Mouse (Mus musculus): ENCODE measurements at regions not wholly inside any gene's neighbourhood (a gene's known extent, or its start where the extent isn't known, plus 50 kb on each side); places are given as distances from the start of the nearest gene placed in this dataset.
A peak's percentile ranks its signal among the peaks of the same experiment; 100 is the strongest.

DNA sequence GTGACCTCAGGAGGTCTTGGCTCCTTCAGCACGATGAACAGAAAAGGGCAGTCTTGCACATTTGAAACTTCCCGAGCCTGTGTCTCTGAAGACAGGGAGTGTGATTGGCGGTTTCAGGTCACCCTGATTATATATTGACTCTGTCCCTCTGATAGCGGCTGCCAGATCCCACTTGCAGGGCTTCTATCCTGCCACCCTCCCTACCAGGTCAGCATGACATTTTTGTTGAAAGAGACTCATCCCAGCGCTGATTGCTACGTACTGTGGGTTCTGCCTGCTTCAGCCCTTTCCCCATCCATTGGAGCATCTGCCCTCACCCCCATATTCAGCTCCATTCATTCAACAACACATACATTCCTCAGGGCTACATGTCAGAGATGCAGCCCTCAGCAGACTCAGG, 466.7 kb downstream of the Etnk1 start:
- ATAC-seq: no peak

DNA sequence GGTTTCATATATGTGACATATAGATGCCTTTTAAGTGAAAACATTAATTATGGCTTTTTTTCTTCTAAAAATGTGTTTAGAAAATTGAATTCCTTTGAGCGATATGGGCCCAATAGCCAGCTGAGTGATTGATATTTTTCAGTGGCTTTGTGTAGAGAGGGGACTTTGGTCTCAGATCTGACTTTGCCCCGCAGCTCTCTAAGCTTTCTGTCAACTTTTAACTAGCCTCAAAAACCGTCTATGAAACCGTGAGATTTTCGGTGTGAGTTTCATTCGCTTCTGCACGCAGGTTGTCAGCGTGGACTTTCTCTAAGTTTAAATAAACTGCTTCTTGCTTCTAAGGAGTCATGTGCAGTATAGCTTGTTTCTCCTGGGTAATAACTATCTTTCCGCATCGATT, 467.3 kb downstream of the Etnk1 start:
- no peak for ATAC-seq

- ATAC-seq: no peak
These were observed 468.0 kb downstream of the Etnk1 start for GRCm38 (mm10) chr6:143635043-143635442.

- no peak for ATAC-seq
These were observed 473.6 kb downstream of the Etnk1 start for GRCm38 (mm10) chr6:143640652-143641051.

- ATAC-seq: no peak
These were observed 475.0 kb downstream of the Etnk1 start for GRCm38 (mm10) chr6:143642052-143642451.

- no peak for ATAC-seq
These were observed 479.0 kb downstream of the Etnk1 start for GRCm38 (mm10) chr6:143645989-143646388.

GRCm38 (mm10) chr6:143648501-143648900, 481.5 kb downstream of the Etnk1 start:
- no peak for ATAC-seq

DNA sequence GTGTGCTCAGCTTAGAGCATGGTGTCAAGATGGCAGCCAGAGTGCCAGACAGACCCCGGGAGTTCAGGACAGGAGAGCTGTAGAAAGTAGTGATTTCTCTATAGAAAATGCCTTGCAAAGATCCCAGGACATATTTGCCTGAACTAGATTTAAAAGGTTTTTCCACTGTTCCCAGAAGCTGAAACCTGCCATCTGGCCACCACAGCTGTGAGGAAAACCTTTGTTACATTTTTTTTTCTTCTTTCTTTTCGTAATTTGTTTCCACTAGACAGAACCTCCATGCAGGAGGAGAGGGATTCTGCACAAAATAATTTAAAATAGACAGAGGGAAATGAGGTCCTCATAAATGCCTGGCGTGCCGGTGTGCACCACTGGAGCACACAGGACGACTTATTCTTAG, 489.6 kb downstream of the Etnk1 start:
- no peak for ATAC-seq

- ATAC-seq: no peak
These were observed 493.8 kb downstream of the Etnk1 start for GRCm38 (mm10) chr6:143660837-143661236.

DNA sequence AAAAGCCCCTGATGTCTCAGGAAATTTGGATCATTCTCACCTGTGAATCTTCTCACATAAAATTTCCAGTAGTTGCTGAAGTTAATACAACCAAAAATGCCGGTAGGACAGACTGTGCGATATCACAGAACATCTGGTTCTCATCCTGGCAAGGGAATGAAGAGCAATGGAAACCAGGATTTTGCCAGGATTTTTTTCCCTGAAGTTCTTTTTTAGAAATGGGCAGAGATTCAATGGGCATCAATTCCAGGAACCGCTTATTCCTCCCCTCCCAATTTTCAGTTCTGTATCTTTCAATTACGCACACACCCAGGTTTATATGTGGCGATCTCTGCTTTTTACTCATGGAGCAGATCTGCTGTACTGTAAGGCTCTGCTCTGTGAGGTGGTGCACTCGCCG, 496.3 kb downstream of the Etnk1 start:
- ATAC-seq: no peak

GRCm38 (mm10) chr6:143665374-143665773, 498.4 kb downstream of the Etnk1 start:
- no peak for ATAC-seq

DNA sequence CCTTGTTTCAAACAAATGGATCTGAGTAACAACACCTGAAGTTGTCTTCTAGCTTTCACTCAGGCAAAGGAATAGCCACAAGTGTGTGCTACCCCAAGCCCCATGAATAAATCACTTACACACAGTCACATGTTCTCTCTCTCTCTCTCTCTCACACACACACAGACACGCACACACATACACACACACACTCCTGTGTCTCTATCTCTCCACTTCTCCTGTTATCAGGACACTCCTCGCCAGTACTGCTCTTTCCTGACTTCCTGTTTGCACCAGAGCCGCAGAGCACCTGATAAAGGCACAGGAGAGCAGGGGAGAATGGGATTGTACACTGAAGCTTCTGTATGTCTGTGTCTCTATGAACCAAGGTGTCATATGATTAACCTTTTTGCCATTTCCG, 501.5 kb downstream of the Etnk1 start:
- ATAC-seq: no peak

GRCm38 (mm10) chr6:143669446-143670130, 502.6 kb downstream of the Etnk1 start:
- ATAC-seq: no peak

DNA sequence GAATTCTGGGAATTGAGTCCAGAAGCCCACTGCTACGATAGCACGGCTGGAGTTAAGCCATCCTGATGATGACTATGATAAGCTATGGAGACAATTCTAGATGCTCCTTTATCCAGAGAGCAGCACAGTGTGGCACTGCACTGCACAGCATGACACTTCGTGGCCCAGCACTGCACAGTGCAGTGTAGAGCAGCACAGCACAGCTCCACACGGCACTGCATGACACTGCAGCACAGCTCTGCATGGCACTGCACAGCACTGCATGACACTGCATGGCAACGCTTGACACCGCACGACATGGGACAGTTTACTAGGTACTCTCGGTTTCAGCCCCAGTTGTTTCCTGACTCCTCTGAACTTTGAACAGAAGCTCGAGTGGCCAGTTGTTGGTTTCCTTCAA, 523.1 kb downstream of the Etnk1 start:
- no peak for ATAC-seq

DNA sequence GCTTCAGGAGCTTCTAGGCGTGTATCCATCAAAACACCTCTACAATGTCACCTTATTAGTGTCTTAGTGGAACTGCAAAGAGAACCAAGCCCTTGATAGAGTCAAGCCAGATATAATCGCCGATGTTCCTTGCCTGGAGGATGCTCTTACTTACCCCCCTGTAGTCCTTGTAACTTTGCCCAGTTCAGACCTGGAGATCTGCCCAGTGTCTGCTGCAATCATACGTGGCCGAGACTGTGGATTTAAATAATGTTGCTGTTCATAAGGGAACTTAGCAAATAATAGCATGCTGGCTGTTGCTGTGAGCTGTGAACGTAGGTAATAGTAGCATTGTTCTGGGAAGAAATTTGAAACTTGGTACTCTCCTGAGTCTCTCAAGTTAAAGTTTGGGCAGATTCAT, 523.8 kb downstream of the Etnk1 start:
- no peak for ATAC-seq

DNA sequence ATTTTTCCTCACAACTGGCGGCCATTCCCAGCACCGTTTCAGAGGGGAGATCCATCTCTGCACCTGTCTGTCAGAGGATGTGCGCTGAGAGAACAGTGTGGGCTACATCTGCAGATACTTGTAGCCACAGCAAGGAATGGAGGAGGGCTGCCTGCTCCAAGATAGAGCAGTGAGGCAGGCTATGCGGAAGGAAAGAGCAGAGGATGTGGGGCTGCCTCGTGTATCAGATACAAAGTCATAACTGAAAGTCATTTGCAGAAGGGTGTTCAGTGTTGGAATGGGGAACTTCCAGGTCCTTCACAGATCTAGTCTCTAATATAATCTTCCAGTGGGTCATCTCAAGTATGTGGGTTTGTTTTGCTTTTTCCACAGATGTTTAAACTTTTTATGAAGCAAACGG, 531.0 kb downstream of the Etnk1 start:
- no peak for ATAC-seq

DNA sequence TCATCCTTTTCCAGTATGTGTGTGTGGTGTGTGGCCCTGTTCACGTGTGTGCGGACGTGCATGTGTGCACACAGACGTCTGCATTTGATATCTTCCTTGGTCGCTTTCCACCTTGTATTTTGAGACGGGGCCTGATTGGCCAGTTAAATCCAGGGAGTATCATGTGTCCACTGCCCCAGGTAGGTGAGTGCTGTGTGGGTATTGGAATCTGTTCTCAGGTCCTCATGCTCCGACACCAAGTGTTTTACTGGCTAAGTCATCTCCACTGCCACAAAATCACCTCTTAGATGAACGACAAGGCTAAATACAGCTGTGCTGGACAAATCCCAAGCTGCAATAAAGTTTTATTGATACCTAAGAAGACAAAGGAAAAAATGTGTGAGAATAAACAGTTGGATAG, 537.0 kb downstream of the Etnk1 start:
- ATAC-seq: no peak

DNA sequence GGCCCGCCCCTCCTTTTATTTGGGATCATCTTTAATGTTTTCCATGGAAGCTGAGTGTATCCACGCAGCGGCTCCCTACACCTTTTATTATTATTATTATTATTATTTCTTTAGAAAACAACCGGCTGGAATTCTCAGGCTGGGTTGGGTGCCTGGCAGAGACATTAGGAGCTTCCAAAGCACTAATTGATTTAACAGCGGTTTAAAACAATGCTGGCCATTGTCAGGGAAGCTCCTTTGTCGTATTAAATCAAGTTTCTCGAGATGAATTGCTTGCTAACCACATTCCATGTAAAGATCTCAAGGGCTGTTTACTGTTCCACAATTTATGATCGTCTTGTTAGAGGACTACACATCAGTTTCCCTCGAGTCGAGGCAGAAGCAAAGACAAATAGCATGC, 539.4 kb downstream of the Etnk1 start:
- ATAC-seq: no peak

GRCm38 (mm10) chr6:143714461-143714860, 547.4 kb downstream of the Etnk1 start:
- no peak for ATAC-seq

GRCm38 (mm10) chr6:143750074-143750473, 583.1 kb downstream of the Etnk1 start:
- no peak for ATAC-seq

- peak; percentile 97 for ATAC-seq
These were observed 584.4 kb downstream of the Etnk1 start for GRCm38 (mm10) chr6:143751076-143752070.

- no peak for ATAC-seq
These were observed 590.4 kb downstream of the Etnk1 start for GRCm38 (mm10) chr6:143757462-143757861.

- no peak for ATAC-seq
These were observed 601.1 kb downstream of the Etnk1 start for GRCm38 (mm10) chr6:143768115-143768514.
